Comparison of ENCODE assay signal across 8 mouse cellular contexts in the genomic region with DNA sequence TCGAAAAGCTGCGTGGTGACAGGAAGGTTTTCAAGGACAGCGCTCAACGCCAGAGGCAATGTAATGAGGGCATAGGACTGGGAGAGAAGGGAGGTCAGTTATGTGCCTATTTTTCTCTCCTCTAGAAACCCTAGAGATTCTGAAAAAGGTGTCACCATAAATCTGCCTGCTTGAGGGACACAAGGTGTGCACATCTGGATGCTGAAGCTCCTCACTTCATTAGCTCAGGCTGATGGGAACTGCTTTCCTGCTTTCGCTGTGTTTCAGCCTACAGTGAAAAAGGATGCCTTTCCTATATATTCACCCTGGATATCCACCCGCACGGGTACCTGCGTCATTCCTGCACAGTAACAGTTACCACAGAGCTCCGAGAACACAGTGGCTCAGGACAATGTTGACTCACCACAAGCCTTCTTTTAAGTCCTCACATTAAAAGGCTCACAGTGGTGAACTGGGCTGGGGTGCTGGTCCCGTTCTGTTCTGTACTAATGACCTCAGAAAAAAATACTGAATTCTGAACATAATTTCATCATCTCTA.
DNase-seq lines count a peak whose midpoint lies in the region; ATAC-seq and TF ChIP-seq lines count a peak whose summit lies in the region.
"Had no signal": no experiment of that assay in that cellular context is flagged by ENCODE, and none has a peak within 500 bp of the region (broad histone marks: within the 10 kb centered on the region; RNA-seq: fewer than 3 reads in every experiment).

No protein-coding gene starts in this region.

- ATAC-seq in liver, embryonic 13.5 days (ENCODE audit: low read depth) = no peak
- no peak for ATAC-seq in intestine, embryonic 16.5 days

- peaks cover 26% of the 10 kb centered on the region for H3K4me1 ChIP-seq in liver, embryonic 13.5 days (replicated peaks)
- peaks cover 16% of the 10 kb centered on the region for H3K4me1 ChIP-seq in embryonic fibroblast, embryonic 13.5 days (ENCODE audit: control insufficient read depth, insufficient read depth, low read length)
- H3K4me1 ChIP-seq in intestine, embryonic 16.5 days (ENCODE audit: control insufficient read depth, insufficient read depth, low read length) = peaks cover 42% of the 10 kb centered on the region
- H3K4me1 ChIP-seq in olfactory bulb, adult 2 months (ENCODE audit: control insufficient read depth, insufficient read depth, low read length) = peaks cover 27% of the 10 kb centered on the region

- no peak overlapping the region for H3K4me3 ChIP-seq in liver, embryonic 13.5 days (replicated peaks)
- H3K4me3 ChIP-seq in embryonic fibroblast, embryonic 13.5 days (ENCODE audit: insufficient read depth, low read length) = no peak overlapping the region
- H3K4me3 ChIP-seq in intestine, embryonic 16.5 days (ENCODE audit: low read length) = no peak overlapping the region
- H3K4me3 ChIP-seq in olfactory bulb, adult 2 months (ENCODE audit: insufficient read depth, low read depth, low read length) = no peak overlapping the region

- H3K9me3 ChIP-seq in liver, embryonic 13.5 days (replicated peaks) = no peaks in the 10 kb centered on the region
- H3K9me3 ChIP-seq in intestine, embryonic 16.5 days (ENCODE audit: control insufficient read depth, low read length) = no peaks in the 10 kb centered on the region
- H3K9me3 ChIP-seq: liver, embryonic 12.5 days had no signal

- TF ChIP-seq CTCF in embryonic fibroblast, embryonic 13.5 days (IDR thresholded peaks at IDR 0.05; ENCODE audit: borderline replicate concordance, insufficient read depth, low read length) = no peak
- no peak for TF ChIP-seq CTCF in olfactory bulb, adult 2 months (IDR thresholded peaks at IDR 0.05; ENCODE audit: insufficient read depth, low read depth, low read length)

- H3K4me2 ChIP-seq in liver, embryonic 13.5 days = 0 out of 2 replicates have a peak overlapping the region, but pooled peaks have one; percentile 55
- no peak overlapping the region for H3K4me2 ChIP-seq in intestine, embryonic 16.5 days (ENCODE audit: low read depth, low read length)

- DNase-seq in liver, embryonic 13.5 days = no peak
- DNase-seq in liver = no peak
- DNase-seq in layer of hippocampus, adult 9-10 months (ENCODE audit: low spot score) = no peak
- DNase-seq in frontal cortex, postnatal 25 days (ENCODE audit: low spot score in 2 of 2) = no peak

- no peak overlapping the region for H3K27ac ChIP-seq in liver, embryonic 13.5 days
- H3K27ac ChIP-seq in embryonic fibroblast, embryonic 13.5 days (ENCODE audit: insufficient read depth, low read length) = peak overlapping the region; percentile 69
- H3K27ac ChIP-seq in intestine, embryonic 16.5 days (ENCODE audit: low read length) = peak overlapping the region; percentile 39; the same call in 1 of the 2 replicates
- peak overlapping the region; percentile 69 for H3K27ac ChIP-seq in olfactory bulb, adult 2 months (ENCODE audit: insufficient read depth, low read depth, low read length)

- H3K27me3 ChIP-seq in liver, embryonic 13.5 days = no peaks in the 10 kb centered on the region
- no peaks in the 10 kb centered on the region for H3K27me3 ChIP-seq in intestine, embryonic 16.5 days (replicated peaks; ENCODE audit: control insufficient read depth, insufficient read depth, low read length)
- H3K27me3 ChIP-seq: liver, embryonic 12.5 days had no signal

- 65% methylated on average over 10 of the region's 10 CpGs for WGBS in liver, embryonic 13.5 days (ENCODE audit: insufficient replicate concordance)
- 61% methylated on average over 10 of the region's 10 CpGs for WGBS in intestine, embryonic 16.5 days
- WGBS in olfactory bulb, adult 2 months = 46% methylated on average over 10 of the region's 10 CpGs

- no peak for TF ChIP-seq POLR2A in embryonic fibroblast, embryonic 13.5 days (IDR thresholded peaks at IDR 0.05; ENCODE audit: low read depth, low read length)
- TF ChIP-seq POLR2A in olfactory bulb, adult 2 months (IDR thresholded peaks at IDR 0.05; ENCODE audit: insufficient read depth, low read depth, low read length) = no peak

- no peaks in the 10 kb centered on the region for H3K36me3 ChIP-seq in liver, embryonic 13.5 days
- no peaks in the 10 kb centered on the region for H3K36me3 ChIP-seq in intestine, embryonic 16.5 days (ENCODE audit: control insufficient read depth, insufficient read depth, low read length)
- H3K36me3 ChIP-seq: liver, embryonic 12.5 days had no signal

- no peak overlapping the region for H3K9ac ChIP-seq in liver, embryonic 13.5 days
- no peak overlapping the region for H3K9ac ChIP-seq in intestine, embryonic 16.5 days (ENCODE audit: low read depth, low read length)
- H3K9ac ChIP-seq: liver, embryonic 12.5 days had no signal
